Mouse (Mus musculus): Measurements from ENCODE around the gene Msi2.

DNA sequence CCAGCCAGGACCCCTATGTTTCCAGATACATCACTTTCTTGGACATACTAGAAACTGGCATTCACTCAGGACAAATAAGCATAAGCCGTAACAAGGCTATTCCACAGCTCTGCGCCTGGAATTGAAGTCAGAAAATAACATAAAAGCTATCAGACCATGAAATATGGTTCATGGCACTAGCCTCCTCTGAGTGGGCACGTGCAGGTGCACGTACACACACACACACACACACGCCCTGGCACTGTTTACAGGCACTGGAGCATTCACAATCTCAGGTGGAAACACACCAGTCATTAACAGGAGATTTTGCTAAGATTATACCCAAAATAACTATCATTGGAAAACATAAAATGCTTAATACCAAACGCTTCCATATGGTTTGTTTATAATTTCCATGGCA is 81.4 kb downstream of the Msi2 start:
- TF ChIP-seq CTCF (conservative IDR thresholded peaks at IDR 0.05; ENCODE audit: low read length) (no peak), NANOG (IDR thresholded peaks at IDR 0.05; ENCODE audit: borderline replicate concordance, low read length) (no peak), POU5F1 (IDR thresholded peaks at IDR 0.05; ENCODE audit: borderline replicate concordance, low read length) (no peak)

All from E14TG2a.4 (cell line).